Mouse (Mus musculus) layer of hippocampus, adult 8-10 months (tissue): Measurements from ENCODE around the gene Trpv4. TPM values are rescaled to one million over a fixed set of nuclear protein-coding genes. Genes with fewer than 3 reads are reported as not detected.

Experiments used
- DNase-seq, 2 experiments: peaks; one replicate each; pipeline ENCODE4 v3.0.0; 2022; ENCODE audit warnings: low spot score in 2 of 2
- total RNA-seq, 4 experiments: library from RNA; stranded (reverse); gene quantifications; 2 replicates each; pipeline ENCODE4 v1.2.4; 2022

The Trpv4 gene
- total RNA-seq, result 1 to 10 TPM; 1.6 to 2.5 (median 1.9) TPM

DNA sequence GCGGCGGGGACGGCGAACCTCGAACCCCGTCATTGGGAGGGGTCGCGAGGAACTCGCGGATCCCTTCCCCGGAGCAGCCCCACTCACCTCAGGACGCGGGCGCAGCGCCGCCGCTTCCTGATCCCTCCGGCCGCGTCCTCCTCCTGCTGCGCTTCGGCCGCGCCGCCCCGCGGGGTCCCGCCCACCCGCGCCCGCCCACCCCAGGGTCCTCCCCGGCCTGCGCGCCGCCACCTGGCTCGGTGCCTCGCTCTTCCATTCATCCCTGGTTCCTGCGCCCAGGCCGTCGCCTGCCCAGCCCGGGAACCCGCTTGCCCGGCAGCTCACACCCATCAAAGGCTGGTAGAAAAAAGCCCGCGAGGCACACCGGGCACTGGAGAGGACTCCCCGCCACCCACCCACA, at the start of gene Trpv4:
Gene Trpv4 (minus strand): TSS at position 167 of the 400 bp plus-strand sequence.
- DNase-seq, result no peak

GRCm38 (mm10) chr5:114707265-114708068, 49.2 kb upstream of the Trpv4 start, which contains the start of gene Tchp:
Tchp (plus strand) TSS chr5:114707760.
- peak; percentile 88 to 94 for DNase-seq

- no peak for DNase-seq
Measured at GRCm38 (mm10) chr5:114702403-114703392, 44.5 kb upstream of the Trpv4 start.

GRCm38 (mm10) chr5:114699015-114699414, 40.8 kb upstream of the Trpv4 start:
- DNase-seq, result no peak

GRCm38 (mm10) chr5:114698044-114698746, 40.0 kb upstream of the Trpv4 start:
- DNase-seq, result peak; percentile 83 to 84

DNA sequence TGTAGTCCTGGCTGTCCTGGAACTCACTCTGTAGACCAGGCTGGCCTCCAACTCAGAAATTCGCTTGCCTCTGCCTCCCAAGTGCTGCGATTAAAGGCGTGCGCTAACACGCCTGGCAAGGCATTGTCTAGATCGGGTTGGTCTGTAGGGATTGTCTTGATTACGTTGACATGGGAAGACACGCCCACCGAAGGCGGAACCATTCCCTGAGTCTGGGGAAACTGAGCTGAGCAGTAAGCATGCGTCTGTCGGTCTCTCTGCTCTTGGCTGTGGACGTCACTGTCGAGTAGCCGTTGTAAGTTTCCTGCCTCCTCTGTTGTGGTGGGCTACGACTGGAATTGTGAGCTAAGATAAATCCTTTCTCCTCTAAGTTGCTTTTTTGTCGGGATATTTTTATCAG, 38.7 kb upstream of the Trpv4 start:
- no peak for DNase-seq

DNA sequence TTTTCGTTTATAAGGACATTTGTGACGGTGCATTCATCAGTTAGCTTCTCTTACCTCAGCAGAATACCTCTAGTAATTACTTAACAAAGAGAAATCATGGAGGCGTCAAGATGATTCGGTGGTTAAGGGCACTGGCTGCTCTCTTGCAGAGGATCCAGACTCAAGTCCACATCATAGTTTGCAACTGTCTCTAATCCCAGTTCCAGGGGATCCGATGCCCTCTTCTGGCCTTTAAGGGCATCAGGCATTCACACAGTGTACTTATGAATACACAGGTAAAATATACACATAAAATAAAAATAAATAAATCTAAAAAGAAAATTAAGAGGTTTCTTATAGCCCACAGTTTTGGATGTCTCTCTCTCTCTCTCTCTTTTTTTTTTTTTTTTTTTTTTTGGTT, 37.6 kb upstream of the Trpv4 start:
- DNase-seq, result no peak

DNA sequence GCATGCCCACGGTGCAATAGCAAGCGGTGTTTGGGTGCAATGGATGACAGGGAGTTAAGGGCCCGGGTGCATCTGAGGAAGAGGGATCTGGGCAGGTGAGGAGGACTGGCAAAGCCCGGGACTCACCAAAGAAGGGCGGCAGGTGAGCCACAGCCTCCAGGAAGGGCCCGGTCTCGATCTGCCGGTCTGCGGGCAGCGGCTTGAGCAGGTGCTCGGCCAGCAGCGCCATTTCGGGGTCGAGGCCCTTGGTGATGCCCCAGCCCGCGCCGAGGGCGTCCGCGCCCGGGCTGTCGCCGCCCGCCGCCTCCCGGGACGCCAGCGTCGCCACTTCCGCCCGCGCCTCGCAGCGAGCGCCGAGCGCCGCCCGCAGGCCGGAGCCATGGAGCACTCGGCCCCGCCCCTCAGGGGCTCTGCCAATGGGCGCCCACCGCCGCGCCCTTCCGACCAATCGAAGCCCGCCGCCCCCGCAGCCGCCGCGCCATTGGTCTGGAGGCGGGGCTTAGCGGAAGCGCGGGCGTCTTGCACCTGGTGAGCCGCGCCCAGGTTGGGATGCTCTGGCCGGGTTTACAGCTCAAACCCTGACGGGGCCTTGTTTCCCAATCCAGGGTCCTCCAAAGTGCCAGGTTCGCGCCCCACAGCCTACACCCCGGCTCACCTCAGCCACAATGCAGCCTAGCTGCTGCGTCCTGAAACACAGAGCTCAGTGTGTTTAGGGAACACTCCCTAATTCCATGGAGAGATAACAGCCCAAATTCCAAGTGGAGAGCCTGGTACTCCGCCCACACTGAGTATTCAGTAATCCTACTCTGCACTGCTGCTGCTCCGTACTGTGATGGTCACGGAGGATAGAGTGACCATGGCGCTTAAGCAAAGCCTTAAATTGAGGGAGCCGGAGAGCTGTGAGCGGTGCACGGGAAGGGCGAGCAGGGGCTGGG, 32.7 kb upstream of the Trpv4 start, which contains the start of gene Gltp:
Gene Gltp (minus strand): TSS at position 352 of the 935 bp plus-strand sequence.
- DNase-seq, result peak; percentile 85 to 90

- DNase-seq, result no peak
Measured at GRCm38 (mm10) chr5:114689700-114690366, 31.6 kb upstream of the Trpv4 start.

GRCm38 (mm10) chr5:114688703-114689102, 30.5 kb upstream of the Trpv4 start:
- DNase-seq, result no peak

DNA sequence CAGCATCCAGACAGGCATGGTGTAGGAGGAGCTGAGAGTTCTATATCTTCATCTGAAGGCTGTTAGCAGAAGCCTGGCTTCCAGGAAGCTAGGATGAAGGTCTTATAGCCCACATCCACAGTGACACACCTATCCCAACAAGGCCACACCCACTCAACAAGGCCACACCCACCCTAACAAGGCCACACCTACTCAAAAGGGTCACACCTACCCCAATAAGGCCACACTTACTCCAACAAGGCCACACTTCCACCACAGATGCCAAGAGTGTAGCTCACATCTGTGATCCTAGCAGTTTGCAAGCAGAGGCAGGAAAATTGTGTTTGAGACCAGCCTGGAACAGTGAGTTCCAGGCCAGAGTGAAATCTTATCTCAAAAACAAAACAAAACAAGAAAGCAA, 29.7 kb upstream of the Trpv4 start:
- DNase-seq, result no peak

DNA sequence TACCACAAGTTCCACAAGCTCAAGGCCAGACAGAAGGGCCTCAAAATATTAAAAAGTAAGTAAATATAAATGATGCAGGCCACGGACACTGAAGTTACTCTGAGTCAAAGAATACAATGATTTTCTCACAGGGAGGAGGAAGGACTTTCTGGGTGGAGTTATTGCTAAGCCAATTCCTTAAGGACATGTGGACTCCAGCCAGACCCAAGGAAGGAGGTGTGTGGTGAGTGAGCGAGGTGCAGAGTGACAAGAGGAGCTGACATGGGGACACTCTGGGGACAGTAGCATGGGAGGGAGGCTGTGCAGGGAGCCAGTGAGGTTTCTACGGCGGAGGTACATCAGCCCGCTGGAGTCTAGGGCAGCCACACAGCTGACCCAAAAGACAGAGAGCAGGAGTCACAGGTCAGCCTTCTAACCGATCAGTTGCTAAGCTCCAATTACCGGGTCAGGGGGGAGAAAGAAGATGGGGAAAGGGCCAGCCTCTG, 28.5 kb upstream of the Trpv4 start:
- DNase-seq, result no peak

DNA sequence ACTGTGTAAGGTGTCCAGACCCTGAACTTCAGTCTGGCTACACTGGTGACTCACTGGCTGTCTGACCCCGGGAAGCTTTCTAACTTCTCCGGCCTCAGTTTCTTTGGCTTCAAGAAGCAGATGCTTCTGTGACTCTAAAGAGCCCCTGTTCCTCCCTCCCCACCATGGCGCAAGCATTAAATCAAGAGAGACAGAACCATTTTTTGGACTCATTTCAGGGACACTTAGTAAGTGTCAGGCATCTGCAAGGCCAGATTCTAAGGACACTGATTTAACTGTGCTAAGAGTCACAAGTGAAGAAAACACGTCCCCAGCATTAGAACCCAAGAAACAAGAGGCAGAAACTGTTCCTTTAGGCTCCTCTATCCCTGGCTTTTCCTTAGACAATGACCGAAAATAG, 27.8 kb upstream of the Trpv4 start:
- no peak for DNase-seq

DNA sequence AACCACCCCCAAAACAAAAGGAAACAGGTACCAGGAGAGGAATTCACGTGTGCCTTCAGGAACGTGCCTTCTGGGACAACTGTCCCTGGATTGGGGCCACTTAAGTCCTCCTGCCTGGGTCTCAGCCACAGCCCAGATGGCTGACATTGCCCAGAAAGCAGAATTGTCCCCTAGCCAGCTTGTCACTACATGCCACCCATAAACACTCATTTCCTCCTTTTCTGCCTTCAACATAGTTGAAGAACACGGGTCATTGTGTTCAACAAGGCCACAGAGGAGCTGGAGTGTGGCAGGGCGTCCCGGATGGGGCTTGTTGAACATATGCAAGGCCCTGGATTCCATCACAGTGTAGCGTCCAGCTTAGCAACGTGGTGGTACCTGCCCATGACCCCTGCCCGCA, 23.5 kb upstream of the Trpv4 start:
- no peak for DNase-seq

DNA sequence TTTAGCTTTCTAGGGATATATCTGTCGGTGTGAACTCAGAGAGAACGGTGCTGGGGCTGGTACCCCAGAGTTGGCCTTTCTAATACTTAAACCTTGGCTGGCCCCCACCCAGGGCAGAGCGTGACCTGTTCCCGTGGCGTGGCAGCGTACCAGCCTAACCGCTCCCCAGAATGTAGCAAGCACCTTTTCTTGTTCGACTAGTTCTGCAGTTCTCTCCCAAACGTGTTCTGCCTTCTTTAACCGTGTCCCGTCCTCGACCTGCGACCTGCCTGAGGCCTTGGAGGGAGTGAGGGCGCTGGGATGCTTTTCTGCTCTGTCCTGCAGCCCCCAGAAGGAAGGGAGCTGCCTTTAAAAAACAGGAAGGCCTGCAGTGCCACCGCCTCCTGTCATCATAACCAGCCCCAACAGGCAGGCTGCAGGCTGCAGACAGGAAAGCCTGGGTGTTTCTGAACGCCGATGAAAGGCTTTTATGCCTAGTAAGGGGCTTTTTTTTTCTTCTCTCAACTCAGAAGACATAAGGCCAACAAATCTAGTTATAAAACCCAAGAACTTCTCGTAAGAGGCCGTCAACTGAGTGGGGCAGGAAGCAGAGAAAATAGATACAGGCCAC, 22.6 kb upstream of the Trpv4 start:
- no peak for DNase-seq

- peak; percentile 37 to 43 for DNase-seq
Measured at GRCm38 (mm10) chr5:114679841-114680591, 21.8 kb upstream of the Trpv4 start.

DNA sequence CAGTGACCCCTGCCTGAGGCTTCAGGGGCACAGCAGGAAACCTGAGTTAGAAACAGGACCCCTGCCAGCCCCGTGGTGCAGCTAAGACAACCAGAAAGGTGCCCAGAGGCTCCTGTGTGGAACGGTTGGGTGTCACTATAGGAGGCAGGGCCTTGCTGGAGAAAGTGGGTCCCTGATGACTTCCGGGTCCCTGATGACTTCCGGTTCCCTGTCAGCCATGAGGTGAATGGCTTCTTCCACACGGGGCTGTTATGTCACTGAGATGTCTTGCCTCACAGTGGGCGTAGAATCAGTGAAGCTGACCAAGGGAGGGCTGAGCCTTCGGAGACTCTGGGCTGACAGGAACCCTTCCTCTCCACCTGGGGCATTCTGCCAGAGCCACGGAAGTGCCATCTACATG, 16.4 kb upstream of the Trpv4 start:
- DNase-seq, result no peak

GRCm38 (mm10) chr5:114673114-114673513, 14.9 kb upstream of the Trpv4 start:
- no peak for DNase-seq
